Mouse (Mus musculus) intestine, embryonic 14.5 days (tissue): ENCODE results near the gene Fbxo6. TPM values are rescaled to one million over a fixed set of nuclear protein-coding genes. Genes with fewer than 3 reads are reported as not detected.
A peak's percentile ranks its signal among the peaks of the same experiment; 100 is the strongest.
"Not testable (repeated sequence)": the region's sequence is repeated elsewhere in the genome, so short reads cannot be mapped to it uniquely, and the experiment has no call there.

Experiments
- ATAC-seq: fragments of 200-750 bp; cut with Nextera tagmentation; replicated peaks from 2 replicates; pipeline ENCODE4 v1.8.0; 2017; ENCODE audit warnings: low read depth, moderate number of reproducible peaks, moderate TSS enrichment, moderate library complexity; ENCODE audit not compliant: low FRiP score, low TSS enrichment
- DNase-seq: peaks from one replicate; pipeline ENCODE4 v3.0.0-alpha.2; 2018; ENCODE audit warnings: low spot score
- H3K27ac ChIP-seq: fragments of 300-500 bp; sonication (generic); 2 replicates; pipeline ENCODE4 v1.5.1; 2014; ENCODE audit warnings: low read depth, mild to moderate bottlenecking, control low read depth
- H3K27me3 ChIP-seq: fragments of 300-500 bp; sonication (generic); replicated peaks from 2 replicates; pipeline ENCODE4 v1.6.1; 2014; ENCODE audit warnings: low read length, control low read depth; ENCODE audit not compliant: control insufficient read depth, insufficient read depth
- H3K36me3 ChIP-seq: fragments of 300-500 bp; sonication (generic); 2 replicates; pipeline ENCODE4 v1.6.1; 2014; ENCODE audit warnings: low read length, control low read depth; ENCODE audit not compliant: control insufficient read depth, insufficient read depth
- H3K4me1 ChIP-seq: fragments of 300-500 bp; sonication (generic); replicated peaks from 2 replicates; pipeline ENCODE4 v1.6.1; 2014; ENCODE audit warnings: low read length, control low read depth, mixed read lengths; ENCODE audit not compliant: control insufficient read depth, insufficient read depth
- H3K4me2 ChIP-seq: fragments of 300-500 bp; sonication (generic); 2 replicates; pipeline ENCODE4 v1.6.1; 2014; ENCODE audit warnings: low read length
- H3K4me3 ChIP-seq: fragments of 300-500 bp; sonication (generic); 2 replicates; pipeline ENCODE4 v1.5.1; 2014; ENCODE audit warnings: low read depth, low read length, control low read depth, mixed read lengths
- H3K9ac ChIP-seq: fragments of 300-500 bp; sonication (generic); 2 replicates; pipeline ENCODE4 v1.6.1; 2014; ENCODE audit warnings: mild to moderate bottlenecking, low read length
- H3K9me3 ChIP-seq: fragments of 300-500 bp; sonication (generic); 2 replicates; pipeline ENCODE4 v1.6.1; 2016; ENCODE audit warnings: low read length, control low read depth; ENCODE audit not compliant: control insufficient read depth
- WGBS: fragments of 180-500 bp; shearing (Covaris S2); extraction: QIAGEN DNeasy Blood & Tissue Kit; methylation state at CpG from one replicate; pipeline ENCODE4 v1.1.7; 2014; 5-methylcytosine and 5-hydroxymethylcytosine counted together
- polyA plus RNA-seq: library from polyadenylated mRNA; unstranded; fragments of >200 nt; fragmentation: Nextera tagmentation; extraction: Ambion mirVana; gene quantifications from 2 replicates; pipeline ENCODE4 v1.2.1, GENCODE M21; 2014

Fbxo6 gene
- polyA plus RNA-seq = 12.6 and 13.2 TPM in 2 replicates

DNA sequence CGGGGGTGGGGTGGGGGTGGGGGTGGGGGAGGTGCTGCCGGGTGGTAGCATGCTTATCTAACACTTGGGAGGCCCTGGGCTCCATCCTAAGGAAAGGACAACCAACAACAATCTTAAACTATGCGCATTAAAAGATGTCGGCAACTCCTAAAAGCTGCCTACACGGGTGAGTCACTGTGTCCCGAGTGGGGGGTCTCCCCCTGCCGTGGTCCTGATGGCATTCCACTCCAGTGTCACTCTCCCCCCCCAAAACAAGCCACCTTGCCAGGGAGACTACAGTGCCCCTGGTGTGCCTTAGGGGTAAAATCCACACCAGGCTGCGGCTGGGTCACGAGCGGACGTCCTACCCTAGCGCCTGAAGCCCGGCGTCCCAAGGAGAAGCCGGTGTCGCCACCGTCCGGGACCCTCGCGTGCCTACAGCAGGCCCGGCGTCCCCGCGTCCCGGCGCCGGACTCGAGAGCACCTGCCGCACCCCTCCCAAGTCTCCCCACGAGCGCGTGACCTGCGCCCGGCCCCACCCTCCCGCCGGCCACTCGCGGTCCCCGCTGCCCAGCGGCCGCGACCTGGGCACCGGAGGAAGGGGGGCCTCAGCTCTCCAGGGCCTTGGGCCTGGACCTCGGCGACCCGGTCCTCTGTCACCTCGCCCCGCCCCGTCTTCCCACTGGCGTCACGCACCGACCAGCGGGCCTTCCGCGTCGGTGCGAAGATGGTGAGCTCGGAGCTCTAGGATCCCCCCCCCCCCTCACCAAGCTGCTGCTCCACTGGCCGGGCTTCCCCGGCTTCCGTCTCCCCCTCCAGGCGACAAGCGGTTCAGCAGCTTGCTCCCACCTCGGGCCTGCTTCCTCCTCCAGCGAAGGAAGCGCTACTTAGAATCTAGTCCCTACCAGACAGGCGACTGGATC is at the start of gene Fbxo6:
Gene Fbxo6, minus strand, starts transcription at position 874 of the 902 bp plus-strand sequence.
- DNase-seq (peak; percentile 82), ATAC-seq (peak; percentile 88)
- 1% methylated on average over 65 of the region's 67 CpGs for WGBS
- Histone ChIP-seq H3K27ac (peak within 1 kb of the TSS; percentile 73), H3K4me1 (no peaks in the 10 kb centered on the region; the same call in 1 of the 2 replicates), H3K4me3 (peak within 1 kb of the TSS; percentile 57), H3K36me3 (no peaks in the 10 kb centered on the region; the same call in 1 of the 2 replicates), H3K9me3 (no peaks in the 10 kb centered on the region), H3K9ac (peak within 1 kb of the TSS; percentile 64), H3K4me2 (peak within 1 kb of the TSS; percentile 96), H3K27me3 (no peaks in the 10 kb centered on the region)

DNA sequence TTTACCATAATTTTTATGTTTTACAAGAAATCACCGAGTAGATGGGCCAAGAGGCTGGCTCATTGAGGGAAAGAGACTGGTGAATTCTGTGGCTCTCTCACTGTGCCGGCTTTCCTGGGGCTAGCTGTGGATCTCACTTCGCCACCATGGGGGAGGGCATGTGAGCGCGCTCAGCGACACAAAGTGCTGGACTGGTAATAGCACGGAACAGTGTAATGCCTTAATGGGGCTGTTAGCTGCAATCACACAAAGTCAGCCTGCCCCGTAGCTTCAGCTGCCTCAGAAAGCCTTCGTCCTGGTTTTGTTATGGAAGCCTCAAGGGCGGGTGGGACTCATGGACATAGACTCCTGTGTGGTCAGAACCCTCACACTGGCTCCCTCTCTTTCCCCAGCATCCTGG is 46.8 kb upstream of the Fbxo6 start:
- WGBS = 53% methylated on average over 10 of the region's 10 CpGs
- H3K27me3 ChIP-seq = no peaks in the 10 kb centered on the region
- DNase-seq (no peak), ATAC-seq (no peak)
- no peak overlapping the region for H3K9ac ChIP-seq
- no peaks in the 10 kb centered on the region for H3K9me3 ChIP-seq
- no peaks in the 10 kb centered on the region for H3K4me1 ChIP-seq
- H3K4me2 ChIP-seq = no peak overlapping the region
- H3K36me3 ChIP-seq = no peaks in the 10 kb centered on the region
- no peak overlapping the region for H3K27ac ChIP-seq
- no peak overlapping the region for H3K4me3 ChIP-seq

DNA sequence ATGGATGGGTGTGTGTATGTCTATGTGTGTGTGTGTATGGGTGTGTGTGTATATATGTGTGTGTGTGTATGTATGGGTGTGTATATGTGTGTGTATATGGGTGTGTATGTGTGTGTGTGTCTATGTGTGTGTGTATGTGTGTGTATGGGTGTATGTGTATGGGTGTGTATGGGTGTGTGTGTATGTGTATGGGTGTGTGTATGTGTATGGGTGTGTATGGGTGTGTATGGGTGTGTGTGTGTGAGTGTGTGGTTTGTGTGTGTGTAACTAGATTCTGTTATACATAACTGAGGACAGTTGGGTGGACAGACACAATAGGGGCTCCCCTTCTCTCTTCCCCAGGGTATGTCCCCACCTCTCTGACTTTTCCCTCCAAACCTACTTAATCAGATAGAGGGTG is 42.5 kb upstream of the Fbxo6 start:
- no peak overlapping the region for H3K9ac ChIP-seq
- no peak overlapping the region for H3K4me3 ChIP-seq
- H3K36me3 ChIP-seq = no peaks in the 10 kb centered on the region
- H3K27me3 ChIP-seq = no peaks in the 10 kb centered on the region
- H3K27ac ChIP-seq = no peak overlapping the region
- DNase-seq (no peak), ATAC-seq (no peak)
- no peaks in the 10 kb centered on the region for H3K4me1 ChIP-seq
- H3K9me3 ChIP-seq = no peaks in the 10 kb centered on the region
- no peak overlapping the region for H3K4me2 ChIP-seq

DNA sequence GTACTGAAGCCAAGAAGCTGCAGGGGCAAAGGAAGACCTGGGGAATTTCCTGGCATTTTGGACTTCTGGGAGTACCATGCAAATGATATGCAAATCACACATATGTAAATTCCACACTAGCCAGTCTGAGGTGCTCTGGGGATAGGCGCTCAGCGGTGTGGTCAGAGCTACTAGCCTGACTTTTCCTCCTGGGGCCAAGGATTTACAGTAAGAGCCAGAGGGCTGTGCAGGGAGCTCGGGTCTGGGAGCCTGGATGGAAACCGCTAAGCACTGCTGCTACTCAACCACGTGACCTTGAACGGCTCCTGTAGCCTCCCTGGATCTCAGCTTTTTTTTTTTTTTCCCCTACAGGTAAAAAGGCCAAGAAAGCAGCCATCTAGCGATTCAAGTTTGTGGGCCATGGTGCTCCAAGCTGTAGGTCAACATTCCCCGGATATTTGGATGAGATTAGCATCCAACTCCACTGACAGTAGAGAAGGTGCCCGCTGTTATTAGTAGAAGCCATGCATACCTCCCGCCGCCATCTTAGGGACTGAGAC is 40.8 kb upstream of the Fbxo6 start:
- no peak overlapping the region for H3K4me3 ChIP-seq
- no peaks in the 10 kb centered on the region for H3K27me3 ChIP-seq
- no peaks in the 10 kb centered on the region for H3K4me1 ChIP-seq
- H3K4me2 ChIP-seq = no peak overlapping the region
- DNase-seq (no peak), ATAC-seq (no peak)
- H3K9me3 ChIP-seq = no peaks in the 10 kb centered on the region
- H3K9ac ChIP-seq = no peak overlapping the region
- no peaks in the 10 kb centered on the region for H3K36me3 ChIP-seq
- no peak overlapping the region for H3K27ac ChIP-seq
- 26% methylated on average over 11 of the region's 11 CpGs for WGBS

DNA sequence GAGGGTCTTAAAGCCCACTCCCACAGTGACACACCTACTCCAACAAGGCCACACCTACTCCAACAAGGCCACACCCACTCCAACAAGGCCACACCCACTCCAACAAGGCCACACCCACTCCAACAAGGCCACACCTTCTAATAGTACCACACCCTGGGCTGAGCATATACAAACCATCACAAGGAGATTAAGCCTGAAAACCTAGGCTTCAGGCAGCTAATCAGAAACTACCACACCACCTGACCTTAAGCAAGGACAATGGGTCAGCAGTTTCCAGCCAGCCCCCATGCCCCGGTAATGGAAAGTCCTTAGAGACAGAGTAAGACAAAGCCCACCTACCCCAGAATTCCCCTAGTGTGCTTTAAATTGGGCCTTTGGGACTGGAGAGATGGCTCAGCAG is 36.8 kb upstream of the Fbxo6 start:
- not testable (repeated sequence) for H3K4me2 ChIP-seq, ATAC-seq, H3K36me3 ChIP-seq, H3K27me3 ChIP-seq, H3K27ac ChIP-seq, H3K9me3 ChIP-seq, H3K4me3 ChIP-seq, DNase-seq, H3K4me1 ChIP-seq, H3K9ac ChIP-seq
- WGBS = 92% methylated on average over 1 of the region's 1 CpGs

DNA sequence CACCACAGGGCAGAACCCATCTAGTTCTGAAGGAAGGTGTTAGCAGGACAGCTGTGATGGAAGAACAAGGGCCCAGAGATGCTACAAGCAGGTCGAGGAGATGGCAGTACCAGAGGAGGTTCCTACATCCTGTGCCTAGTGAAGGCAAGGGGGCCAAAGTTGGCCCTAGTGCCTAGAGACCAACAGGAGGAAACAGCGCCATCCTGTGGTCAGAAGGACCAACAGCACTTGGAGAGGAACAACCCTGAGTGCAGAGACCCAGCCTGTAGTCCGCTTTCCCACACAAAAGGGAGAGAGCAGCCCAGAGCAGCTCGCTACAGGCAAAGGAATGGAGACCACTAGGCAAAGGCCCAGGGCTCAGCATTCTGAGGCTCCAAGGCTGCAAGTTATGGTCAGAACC is 33.9 kb upstream of the Fbxo6 start:
- WGBS = 63% methylated on average over 4 of the region's 4 CpGs
- Histone ChIP-seq H3K27me3 (no peaks in the 10 kb centered on the region), H3K4me1 (no peaks in the 10 kb centered on the region), H3K9me3 (no peaks in the 10 kb centered on the region), H3K36me3 (no peaks in the 10 kb centered on the region), H3K4me2 (no peak overlapping the region), H3K9ac (no peak overlapping the region), H3K27ac (no peak overlapping the region), H3K4me3 (no peak overlapping the region)
- ATAC-seq (no peak), DNase-seq (no peak)

DNA sequence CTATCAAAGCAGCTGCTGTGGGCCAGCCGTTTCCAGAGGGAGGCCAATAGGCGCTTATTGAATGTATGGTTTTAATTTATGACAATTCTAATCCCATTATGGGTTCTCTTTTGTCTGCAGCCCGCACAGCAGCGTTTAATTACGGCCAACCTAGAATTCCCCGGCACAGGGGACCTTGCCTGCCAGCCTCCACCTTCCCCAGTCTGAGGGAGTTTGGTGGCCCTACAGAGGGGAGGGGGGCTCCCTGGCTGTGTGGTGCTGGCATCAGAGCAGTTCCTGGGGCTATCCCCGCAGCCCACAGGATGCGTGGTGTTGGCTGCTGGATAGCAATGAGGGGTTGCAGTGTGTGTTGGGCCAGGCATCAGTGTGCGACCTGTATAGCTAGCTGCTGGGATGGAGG is 32.6 kb upstream of the Fbxo6 start:
- Histone ChIP-seq H3K36me3 (no peaks in the 10 kb centered on the region), H3K27me3 (no peaks in the 10 kb centered on the region), H3K4me2 (no peak overlapping the region), H3K9ac (no peak overlapping the region), H3K4me1 (no peaks in the 10 kb centered on the region), H3K9me3 (no peaks in the 10 kb centered on the region), H3K4me3 (no peak overlapping the region), H3K27ac (no peak overlapping the region)
- no peak for ATAC-seq
- no peak for DNase-seq
- 73% methylated on average over 9 of the region's 9 CpGs for WGBS

DNA sequence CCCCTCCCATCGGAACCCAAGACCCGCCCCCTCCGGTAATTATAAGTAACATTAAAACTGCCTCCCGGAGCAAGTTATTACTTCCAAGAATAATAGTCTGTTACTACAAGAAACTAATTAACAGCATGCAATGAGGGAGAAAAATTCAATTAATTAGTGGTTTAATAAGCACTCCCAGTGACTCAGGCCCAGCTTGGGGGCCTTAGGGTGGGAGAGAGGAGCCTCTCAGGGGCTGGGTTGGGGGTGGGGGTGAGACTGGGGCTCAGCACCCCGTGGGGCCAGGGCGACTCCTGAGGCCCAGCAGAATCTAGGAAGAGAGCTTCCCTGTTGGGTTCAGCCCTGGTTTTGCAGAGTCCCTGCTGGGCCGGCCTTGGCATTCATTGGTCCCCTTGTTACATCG is 30.4 kb upstream of the Fbxo6 start:
- H3K4me1 ChIP-seq = no peaks in the 10 kb centered on the region
- DNase-seq (no peak), ATAC-seq (no peak)
- H3K9ac ChIP-seq = no peak overlapping the region
- H3K27ac ChIP-seq = no peak overlapping the region
- H3K27me3 ChIP-seq = no peaks in the 10 kb centered on the region
- WGBS = 38% methylated on average over 8 of the region's 8 CpGs
- H3K9me3 ChIP-seq = no peaks in the 10 kb centered on the region
- H3K36me3 ChIP-seq = no peaks in the 10 kb centered on the region
- no peak overlapping the region for H3K4me3 ChIP-seq
- no peak overlapping the region for H3K4me2 ChIP-seq

DNA sequence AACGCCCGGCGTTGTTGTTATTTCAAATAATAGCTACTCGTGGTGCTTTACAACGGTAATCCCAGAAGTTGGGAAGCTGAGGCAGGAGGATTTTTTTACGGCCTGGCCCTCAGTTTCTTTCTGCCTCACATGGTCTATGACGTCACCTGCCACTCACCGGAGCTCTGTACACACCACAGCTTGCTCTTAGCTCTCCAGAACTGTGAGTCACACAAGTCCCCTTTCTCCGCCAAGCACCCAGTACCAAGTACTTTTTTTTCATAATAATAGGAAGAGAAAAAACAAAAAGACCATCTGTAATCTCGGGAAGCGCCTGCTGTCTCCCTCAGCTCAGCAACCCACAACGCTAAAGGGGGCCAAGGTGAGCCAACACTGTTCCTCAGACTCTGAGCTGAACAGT is 29.5 kb upstream of the Fbxo6 start:
- 84% methylated on average over 12 of the region's 12 CpGs for WGBS
- no peak for ATAC-seq

More for the DNA sequence above, 29.5 kb upstream of the Fbxo6 start:
- no peak for DNase-seq
- Histone ChIP-seq H3K4me3 (no peak overlapping the region), H3K4me1 (no peaks in the 10 kb centered on the region), H3K4me2 (no peak overlapping the region), H3K9ac (no peak overlapping the region), H3K9me3 (no peaks in the 10 kb centered on the region), H3K36me3 (no peaks in the 10 kb centered on the region), H3K27me3 (no peaks in the 10 kb centered on the region), H3K27ac (no peak overlapping the region)
